Mouse (Mus musculus) lung, embryonic 14.5 days (tissue): ENCODE data around the gene Snrnp35. TPM values are rescaled to one million over a fixed set of nuclear protein-coding genes. Genes with fewer than 3 reads are reported as not detected.

Experiments used
- ATAC-seq: fragments of 200-750 bp; cut with Nextera tagmentation; 2 replicates; pipeline ENCODE4 v1.8.0; 2017; ENCODE audit warnings: mild to moderate bottlenecking, moderate TSS enrichment, moderate library complexity; ENCODE audit not compliant: insufficient read depth
- DNase-seq: peaks from one replicate; pipeline ENCODE4 v3.0.0-alpha.2; 2015
- H3K27ac ChIP-seq: fragments of 300-500 bp; sonication (generic); 2 replicates; pipeline ENCODE4 v1.5.1; 2014; ENCODE audit warnings: low read depth, mild to moderate bottlenecking, moderate library complexity
- H3K27me3 ChIP-seq: fragments of 300-500 bp; sonication (generic); 2 replicates; pipeline ENCODE4 v1.6.1; 2014; ENCODE audit warnings: low read length, control low read depth; ENCODE audit not compliant: insufficient read depth
- H3K36me3 ChIP-seq: fragments of 300-500 bp; sonication (generic); 2 replicates; pipeline ENCODE4 v1.6.1; 2014; ENCODE audit warnings: control low read depth; ENCODE audit not compliant: insufficient read depth
- H3K4me1 ChIP-seq: fragments of 300-500 bp; sonication (generic); 2 replicates; pipeline ENCODE4 v1.6.1; 2014; ENCODE audit warnings: antibody characterized with exemption, control low read depth; ENCODE audit not compliant: insufficient read depth
- H3K4me2 ChIP-seq: fragments of 300-500 bp; sonication (generic); 2 replicates; pipeline ENCODE4 v1.6.1; 2014; ENCODE audit warnings: mild to moderate bottlenecking
- H3K4me3 ChIP-seq: fragments of 300-500 bp; sonication (generic); 2 replicates; pipeline ENCODE4 v1.5.1; 2014; ENCODE audit warnings: low read depth, low read length
- H3K9ac ChIP-seq: fragments of 300-500 bp; sonication (generic); 2 replicates; pipeline ENCODE4 v1.6.1; 2014
- H3K9me3 ChIP-seq: fragments of 300-500 bp; sonication (generic); 2 replicates; pipeline ENCODE4 v1.6.1; 2016; ENCODE audit warnings: low read depth, low read length, control low read depth
- CTCF ChIP-seq: IDR thresholded peaks from 2 replicates; pipeline ENCODE4 v1.5.1; 2016; ENCODE audit warnings: antibody characterized with exemption, low read depth
- WGBS: fragments of 180-500 bp; shearing (Covaris S2); extraction: QIAGEN DNeasy Blood & Tissue Kit; methylation state at CpG from one replicate; pipeline ENCODE4 v1.1.7; 2014; 5-methylcytosine and 5-hydroxymethylcytosine counted together
- polyA plus RNA-seq: library from polyadenylated mRNA; unstranded; fragments of >200 nt; fragmentation: Nextera tagmentation; extraction: Ambion mirVana; gene quantifications from 2 replicates; pipeline ENCODE4 v1.2.1, GENCODE M21; 2014

The Snrnp35 gene
- polyA plus RNA-seq, result 10.7 and 10.8 TPM in 2 replicates

- WGBS, result under 1% methylated on average over 48 of the region's 48 CpGs
- H3K27ac ChIP-seq, result peak within 1 kb of the TSS; percentile 100
- no peaks in the 10 kb centered on the region for H3K27me3 ChIP-seq
These were observed at the start of gene Snrnp35 for GRCm38 (mm10) chr5:124482966-124483654. TSS of gene Snrnp35 (plus strand) at chr5:124483134.

GRCm38 (mm10) chr5:124438229-124438628, 44.7 kb upstream of the Snrnp35 start:
- WGBS, result 87% methylated on average over 5 of the region's 5 CpGs
- Histone ChIP-seq H3K9ac (no peak overlapping the region), H3K4me1 (no peaks in the 10 kb centered on the region), H3K27me3 (no peaks in the 10 kb centered on the region), H3K4me3 (no peak overlapping the region), H3K9me3 (no peaks in the 10 kb centered on the region), H3K4me2 (no peak overlapping the region), H3K36me3 (no peaks in the 10 kb centered on the region), H3K27ac (peak overlapping the region; percentile 44; the same call in 1 of the 2 replicates)
- DNase-seq, result peak; percentile 37
- TF ChIP-seq CTCF, result peak; percentile 31; the same call in 1 of the 2 replicates
- ATAC-seq, result no peak

More at GRCm38 (mm10) chr5:124482966-124483654, at the start of gene Snrnp35:
- Histone ChIP-seq H3K36me3 (no peaks in the 10 kb centered on the region), H3K4me3 (peak within 1 kb of the TSS; percentile 66), H3K4me1 (peaks cover 4% of the 10 kb centered on the region), H3K9me3 (no peaks in the 10 kb centered on the region), H3K9ac (peak within 1 kb of the TSS; percentile 91), H3K4me2 (peak within 1 kb of the TSS; percentile 78)
- ATAC-seq (peak; percentile 94), DNase-seq (peak; percentile 95)
- 0 out of 2 replicates have a peak, but pooled peaks have one; percentile 27 for TF ChIP-seq CTCF

GRCm38 (mm10) chr5:124438746-124439145, 44.2 kb upstream of the Snrnp35 start:
- ATAC-seq, result no peak
- H3K36me3 ChIP-seq, result no peaks in the 10 kb centered on the region
- no peak for TF ChIP-seq CTCF
- no peaks in the 10 kb centered on the region for H3K9me3 ChIP-seq
- 65% methylated on average over 5 of the region's 5 CpGs for WGBS
- H3K27ac ChIP-seq, result peak overlapping the region; percentile 44; the same call in 1 of the 2 replicates
- H3K4me2 ChIP-seq, result peak overlapping the region; percentile 94
- no peaks in the 10 kb centered on the region for H3K4me1 ChIP-seq
- H3K27me3 ChIP-seq, result no peaks in the 10 kb centered on the region
- DNase-seq, result no peak
- H3K4me3 ChIP-seq, result peak overlapping the region; percentile 70
- H3K9ac ChIP-seq, result no peak overlapping the region

- H3K9me3 ChIP-seq, result no peaks in the 10 kb centered on the region
- under 1% methylated on average over 34 of the region's 34 CpGs for WGBS
These were observed 43.4 kb upstream of the Snrnp35 start, which contains the start of gene Kmt5a for GRCm38 (mm10) chr5:124439447-124440093. TSS of gene Kmt5a (plus strand) at chr5:124439930.

GRCm38 (mm10) chr5:124440094-124440701, 42.7 kb upstream of the Snrnp35 start:
- Histone ChIP-seq H3K27ac (peak overlapping the region; percentile 88), H3K4me2 (peak overlapping the region; percentile 94), H3K4me1 (no peaks in the 10 kb centered on the region), H3K9ac (peak overlapping the region; percentile 76), H3K27me3 (no peaks in the 10 kb centered on the region), H3K4me3 (peak overlapping the region; percentile 70), H3K36me3 (no peaks in the 10 kb centered on the region), H3K9me3 (no peaks in the 10 kb centered on the region)
- WGBS, result under 1% methylated on average over 30 of the region's 30 CpGs
- peak; percentile 80 for DNase-seq
- ATAC-seq, result peak; percentile 77
- peak; percentile 67 for TF ChIP-seq CTCF

More at GRCm38 (mm10) chr5:124439447-124440093, 43.4 kb upstream of the Snrnp35 start, which contains the start of gene Kmt5a:
- DNase-seq (peak; percentile 98), ATAC-seq (peak; percentile 98)
- peak within 1 kb of the TSS; percentile 88 for H3K27ac ChIP-seq
- H3K4me2 ChIP-seq, result peak within 1 kb of the TSS; percentile 94
- peak within 1 kb of the TSS; percentile 70 for H3K4me3 ChIP-seq
- no peak; the same call in 1 of the 2 replicates for TF ChIP-seq CTCF
- peak within 1 kb of the TSS; percentile 76 for H3K9ac ChIP-seq
- no peaks in the 10 kb centered on the region for H3K27me3 ChIP-seq
- H3K4me1 ChIP-seq, result no peaks in the 10 kb centered on the region
- no peaks in the 10 kb centered on the region for H3K36me3 ChIP-seq

GRCm38 (mm10) chr5:124442628-124443027, 40.3 kb upstream of the Snrnp35 start:
- TF ChIP-seq CTCF, result no peak
- Histone ChIP-seq H3K9ac (no peak overlapping the region), H3K4me1 (no peaks in the 10 kb centered on the region), H3K4me3 (no peak overlapping the region), H3K27me3 (no peaks in the 10 kb centered on the region), H3K4me2 (no peak overlapping the region), H3K9me3 (no peaks in the 10 kb centered on the region), H3K27ac (no peak overlapping the region), H3K36me3 (peaks cover 8% of the 10 kb centered on the region)
- DNase-seq (no peak), ATAC-seq (no peak)
- WGBS, result 85% methylated on average over 2 of the region's 2 CpGs
